Mouse (Mus musculus): ENCODE data around the gene Tulp4.

Gene Tulp4

DNA sequence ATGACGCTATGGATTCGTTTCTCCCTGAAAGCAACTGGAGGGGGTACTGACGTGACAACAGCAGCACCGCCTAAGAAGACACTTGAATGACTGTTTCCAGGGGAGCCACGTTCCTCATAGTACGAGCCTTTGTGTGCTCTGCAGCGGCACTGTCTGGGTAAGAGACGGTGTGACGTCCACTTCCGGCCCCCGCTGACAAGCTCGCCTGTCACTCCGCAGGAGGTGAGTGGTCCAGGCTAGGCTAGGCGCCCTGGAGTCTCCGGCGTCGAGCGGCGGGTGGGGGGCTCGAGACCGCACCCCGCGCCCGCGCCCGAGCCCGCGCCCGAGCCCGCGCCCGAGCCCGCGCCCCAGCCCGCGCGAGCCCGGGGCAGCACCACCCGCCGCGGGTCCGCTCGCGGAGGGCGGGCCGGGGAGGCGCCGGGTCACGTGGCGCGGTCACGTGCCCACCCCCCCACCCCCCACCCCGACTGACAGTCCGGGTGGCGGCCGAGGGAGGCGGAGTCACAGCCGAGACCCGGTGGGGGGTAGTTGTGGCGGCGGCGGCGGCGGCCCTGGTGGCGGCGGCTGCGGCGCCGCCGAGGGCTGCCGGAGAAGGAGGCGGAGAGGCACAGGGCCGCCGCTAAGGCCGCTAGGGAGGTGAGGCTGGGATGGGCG, at the start of gene Tulp4:
Gene Tulp4 (plus strand): TSS at position 77 of the 654 bp plus-strand sequence.
- DNase-seq (ENCODE audit: low read depth, low spot score), result peak; percentile 90

DNA sequence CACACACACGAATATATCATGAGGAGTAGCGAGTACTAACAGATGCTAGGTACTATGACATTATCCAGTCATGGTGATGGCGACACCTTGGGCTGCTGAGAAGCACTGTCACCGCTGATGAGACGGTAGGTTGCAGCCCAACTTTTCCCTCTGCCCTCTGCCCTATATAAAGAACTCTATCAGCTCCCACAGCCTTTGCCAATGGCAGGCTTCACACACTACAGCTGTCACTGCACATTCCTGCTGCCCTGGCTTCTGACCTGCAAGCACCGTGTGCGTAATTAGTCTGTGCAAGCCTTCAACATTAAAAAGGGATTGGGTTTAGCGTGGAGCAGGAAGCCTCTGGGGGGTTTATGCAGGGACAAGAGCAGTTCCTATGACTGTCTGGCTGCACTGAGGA, 43.4 kb upstream of the Tulp4 start:
- DNase-seq (ENCODE audit: low read depth, low spot score), result no peak

DNA sequence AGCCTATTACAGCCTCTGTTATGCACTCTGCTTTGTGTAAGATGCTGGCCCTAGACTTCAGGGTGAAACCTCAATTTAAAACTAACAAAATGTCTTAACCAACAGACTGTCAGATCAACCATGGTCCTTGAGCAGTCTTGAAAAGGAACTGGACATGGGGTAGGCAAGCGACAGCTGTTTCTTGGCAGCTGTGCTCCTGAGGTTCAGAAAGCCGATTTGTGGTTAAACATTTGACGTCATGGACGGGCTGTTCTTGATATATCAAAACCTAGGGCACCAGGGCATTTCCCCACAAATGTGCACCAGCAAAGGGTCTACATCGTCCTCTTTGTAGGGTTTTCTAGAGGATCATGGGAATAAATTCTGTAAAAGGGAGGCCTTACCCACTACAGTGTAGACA, 42.7 kb upstream of the Tulp4 start:
- DNase-seq (ENCODE audit: low read depth, low spot score), result no peak

DNA sequence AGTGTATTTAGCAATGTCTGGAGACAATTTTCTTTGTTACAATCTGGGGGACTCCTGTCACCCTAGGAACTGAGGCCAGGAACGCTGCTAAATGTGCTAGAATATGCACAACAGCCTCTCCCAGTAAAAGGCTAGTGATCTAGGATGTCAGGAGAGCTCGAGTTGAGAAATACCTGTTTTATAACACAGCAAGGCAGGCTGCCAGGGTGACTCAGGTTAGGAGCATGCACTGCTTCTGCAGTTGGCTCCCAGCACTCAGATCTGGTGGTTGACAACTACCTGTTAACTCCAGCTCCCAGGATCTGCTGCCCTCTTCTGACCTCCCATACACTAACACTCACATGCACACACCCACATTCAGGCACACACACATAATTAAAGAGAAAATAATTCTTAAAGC, 40.2 kb upstream of the Tulp4 start:
- DNase-seq (ENCODE audit: low read depth, low spot score), result no peak

DNA sequence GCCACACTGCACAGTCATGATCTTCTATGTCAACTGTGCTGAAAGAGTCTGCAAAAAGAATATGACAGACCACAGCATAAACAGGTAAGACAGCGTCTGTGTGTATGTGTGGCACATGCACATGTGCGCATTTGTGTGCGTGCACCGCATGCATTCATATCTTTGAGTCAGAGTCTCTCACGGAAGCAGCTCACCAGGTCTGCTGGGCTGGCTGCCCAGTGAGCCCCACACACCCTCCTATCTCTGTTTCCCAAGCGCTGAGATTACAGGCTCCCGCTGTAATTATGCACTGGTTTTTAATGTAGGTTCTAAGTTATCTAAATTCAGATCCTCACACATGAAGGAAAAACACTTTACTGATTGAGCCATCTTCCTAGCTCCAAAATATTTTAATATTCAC, 38.6 kb upstream of the Tulp4 start:
- DNase-seq (ENCODE audit: low read depth, low spot score), result no peak

DNA sequence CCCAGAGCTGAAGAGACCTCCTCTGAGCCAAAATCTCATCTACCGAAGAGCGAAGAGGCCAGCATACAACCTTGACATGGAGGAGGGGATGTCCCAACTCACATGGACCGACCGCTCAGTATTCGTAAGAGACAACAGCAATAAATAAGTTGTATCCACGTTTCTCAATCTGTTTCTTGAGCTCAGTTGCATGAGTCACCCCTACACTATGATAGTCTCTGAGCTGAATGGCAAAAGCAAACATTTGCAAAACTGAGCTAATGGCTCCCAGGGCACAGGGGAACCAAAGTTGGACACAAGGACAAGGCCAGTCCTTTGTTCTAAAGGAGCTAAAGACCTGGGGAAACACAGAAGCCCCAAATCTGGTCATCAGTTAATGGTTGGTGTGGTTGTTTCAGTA, 36.4 kb upstream of the Tulp4 start:
- no peak for DNase-seq (ENCODE audit: low read depth, low spot score)

DNA sequence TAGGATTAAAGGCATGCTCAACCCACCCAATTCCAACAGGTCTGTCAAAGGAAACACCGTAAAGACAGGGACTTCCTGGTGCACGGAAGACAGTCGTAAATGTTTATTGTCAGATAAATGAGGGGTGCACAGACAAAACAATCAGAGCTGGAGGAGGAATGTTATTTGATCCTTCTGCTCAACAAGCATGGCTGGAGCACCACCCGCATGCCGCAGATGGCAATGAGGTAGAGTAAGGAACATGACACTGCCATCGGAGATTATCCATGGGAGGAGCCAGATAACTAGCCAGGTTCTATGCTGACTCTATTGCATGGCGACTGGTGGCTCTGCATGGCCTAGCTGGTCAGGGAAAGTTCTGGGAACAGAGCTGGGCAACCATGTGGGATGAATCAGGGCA, 32.8 kb upstream of the Tulp4 start:
- peak; percentile 66 for DNase-seq (ENCODE audit: low read depth, low spot score)

DNA sequence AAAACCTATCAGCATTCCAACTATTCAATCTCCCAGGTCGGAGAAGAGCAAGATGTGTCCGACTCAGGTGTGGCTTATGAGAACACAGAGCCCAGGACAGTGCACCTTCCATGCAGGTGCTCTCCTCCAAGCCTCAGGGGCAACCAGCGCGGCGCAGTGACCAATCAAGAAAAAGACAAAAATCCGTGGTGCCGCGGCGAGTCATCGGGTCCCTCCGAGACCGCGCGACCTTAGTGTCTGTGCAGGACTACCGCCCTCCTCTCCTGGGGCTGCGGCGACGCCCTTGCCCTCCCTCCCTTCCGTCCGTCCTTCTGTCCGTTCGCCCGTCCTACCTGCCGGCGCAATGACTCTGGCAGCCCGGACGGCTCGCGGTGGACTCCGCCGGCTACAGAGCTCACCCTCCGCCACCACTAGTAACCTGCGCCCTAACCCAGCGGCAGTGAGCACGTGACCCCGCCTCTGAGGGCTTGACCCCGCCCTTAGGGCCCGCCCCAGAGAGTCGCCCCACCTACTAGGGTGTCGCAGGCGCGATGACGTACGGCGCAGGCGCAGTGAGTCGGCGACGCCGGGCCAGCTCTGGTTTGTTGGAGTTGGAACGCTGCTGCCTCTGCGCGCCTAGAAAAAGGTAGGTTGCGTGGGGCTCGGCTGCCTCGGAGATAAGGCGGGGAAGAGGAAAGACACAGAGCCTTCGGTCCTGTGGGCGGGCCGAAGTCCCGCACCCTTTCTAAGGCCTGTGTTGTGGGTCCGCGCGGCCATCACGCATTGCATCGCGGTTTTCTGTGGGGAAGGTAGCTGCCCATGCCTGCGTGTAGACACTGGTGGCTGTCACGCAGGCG, 26.7 kb upstream of the Tulp4 start, which contains the start of the genes Serac1 and Gtf2h5:
Gene Serac1 (minus strand): TSS at position 455 of the 836 bp plus-strand sequence.
Gene Gtf2h5 (plus strand): TSS at position 500 of the 836 bp plus-strand sequence.
- peak; percentile 97 for DNase-seq (ENCODE audit: low read depth, low spot score)

DNA sequence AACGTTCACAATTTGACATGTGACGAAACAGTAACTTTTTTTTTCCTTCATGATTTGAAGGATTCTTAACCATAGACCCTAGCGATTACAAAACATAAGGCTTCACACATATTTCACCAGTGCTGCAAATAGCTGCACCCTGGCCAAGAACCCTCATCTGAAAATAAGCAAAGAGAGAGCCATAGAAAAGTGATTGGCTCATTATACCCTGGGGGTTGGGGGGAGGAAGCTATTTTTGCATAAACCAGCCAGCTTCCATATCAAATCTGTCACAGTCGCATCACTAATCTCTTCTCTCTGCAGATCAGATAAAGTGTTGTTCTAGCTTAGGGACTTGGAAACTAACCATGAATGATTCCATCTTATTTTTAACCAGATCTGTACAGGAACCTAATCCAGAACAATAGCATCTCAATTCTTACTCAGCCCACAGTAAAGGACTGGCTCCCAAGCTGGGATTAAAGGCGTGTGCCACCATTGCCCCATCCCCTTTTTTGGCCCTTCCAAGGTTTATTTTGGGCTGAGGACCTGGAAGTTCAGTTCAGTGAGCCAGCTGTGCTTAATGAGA, 22.8 kb upstream of the Tulp4 start:
- DNase-seq (ENCODE audit: low read depth, low spot score), result no peak

DNA sequence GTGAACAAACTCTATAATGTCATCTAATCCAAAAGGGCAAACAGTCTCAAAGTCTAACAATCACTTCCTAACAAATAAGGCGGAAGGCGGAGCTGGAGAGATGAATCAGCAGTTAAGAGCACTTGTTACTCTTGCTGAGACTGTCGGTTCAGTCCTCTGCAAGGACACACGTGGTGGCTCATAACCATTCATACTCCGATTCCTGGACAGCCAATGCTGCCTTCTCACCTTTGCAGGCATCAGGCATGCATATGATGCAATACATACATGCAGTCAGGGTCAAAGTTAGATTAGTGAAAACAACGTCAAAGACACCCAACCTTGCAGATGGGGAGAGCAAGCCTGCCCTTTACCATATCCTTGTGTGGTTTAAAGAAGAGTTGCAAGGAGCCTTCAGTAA, 14.6 kb upstream of the Tulp4 start:
- no peak for DNase-seq (ENCODE audit: low read depth, low spot score)

DNA sequence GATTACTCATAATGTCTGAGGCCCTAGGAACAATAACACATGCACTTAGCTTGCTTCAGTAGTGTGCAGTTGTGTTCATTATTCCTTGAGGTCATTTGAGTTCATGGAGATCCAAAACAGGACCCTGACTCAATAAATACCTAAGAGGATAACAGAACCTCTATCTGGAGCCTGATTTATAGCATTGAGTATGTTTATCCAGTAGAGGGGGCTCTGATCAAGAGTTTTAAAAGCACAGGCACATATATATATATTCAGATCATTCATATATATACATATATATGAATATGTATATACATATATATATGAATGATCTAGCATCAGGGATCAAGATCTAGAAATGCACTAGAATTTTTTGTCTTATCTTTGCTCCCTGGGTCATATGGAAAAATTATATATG, 10.7 kb upstream of the Tulp4 start:
- DNase-seq (ENCODE audit: low read depth, low spot score), result no peak

DNA sequence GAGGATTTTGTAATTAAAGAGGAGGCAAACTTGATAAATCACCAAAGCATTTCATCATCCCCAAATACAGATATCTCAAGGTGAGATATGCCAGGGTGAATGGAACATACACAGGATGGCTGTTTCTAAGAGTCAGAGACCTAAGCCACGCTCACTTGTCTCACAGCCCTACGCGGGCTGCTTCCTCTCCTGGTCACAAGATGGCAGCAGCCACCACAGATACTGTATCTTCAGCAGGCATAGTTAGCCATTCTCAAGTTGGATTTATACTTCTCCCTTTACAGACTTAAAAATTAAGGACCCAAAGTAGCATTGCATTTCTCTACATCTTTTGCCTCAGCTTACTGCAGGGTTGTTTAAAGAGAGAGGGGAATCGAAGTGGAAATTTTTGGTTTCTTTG, 8.4 kb upstream of the Tulp4 start:
- peak; percentile 56 for DNase-seq (ENCODE audit: low read depth, low spot score)

DNA sequence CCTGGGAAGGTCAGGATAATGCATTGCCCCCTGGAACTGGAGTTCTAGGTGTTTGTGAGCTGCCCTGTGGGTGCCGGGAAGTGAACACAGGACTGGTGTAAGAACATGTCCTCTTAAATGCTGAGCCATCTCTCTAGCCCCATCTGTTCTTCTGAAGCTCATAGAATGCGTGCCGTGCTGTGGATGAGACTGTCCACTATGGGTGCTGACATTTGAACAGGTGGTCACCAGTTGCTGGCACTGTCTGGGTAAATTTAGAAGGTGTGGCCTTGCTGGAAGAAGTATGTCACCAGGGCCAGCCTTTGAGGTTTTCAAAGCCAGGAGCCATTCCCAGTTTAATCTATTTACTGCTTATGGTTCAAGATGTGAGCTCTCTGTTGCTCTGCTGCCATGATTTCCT, 4.0 kb upstream of the Tulp4 start:
- no peak for DNase-seq (ENCODE audit: low read depth, low spot score)

DNA sequence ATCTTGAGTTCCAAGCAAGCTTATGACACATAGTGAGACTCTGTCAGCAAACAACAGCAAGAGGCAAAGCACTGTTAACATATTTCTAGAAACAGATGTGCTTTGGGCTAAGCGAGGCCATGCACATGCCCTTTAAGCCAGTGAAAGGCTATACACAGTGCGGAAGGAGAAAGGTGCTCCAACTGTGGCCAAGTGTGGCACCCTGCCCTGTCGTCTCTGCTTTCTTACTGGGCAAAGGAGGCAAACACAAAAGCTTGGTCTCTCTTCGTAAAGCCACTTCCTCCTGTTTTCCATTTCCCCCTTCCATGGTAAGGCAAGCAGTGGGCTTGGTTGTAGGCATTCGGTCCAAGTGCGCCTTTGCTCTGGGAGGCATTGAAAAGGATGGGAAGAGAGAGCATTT, 2.7 kb upstream of the Tulp4 start:
- DNase-seq (ENCODE audit: low read depth, low spot score), result no peak

DNA sequence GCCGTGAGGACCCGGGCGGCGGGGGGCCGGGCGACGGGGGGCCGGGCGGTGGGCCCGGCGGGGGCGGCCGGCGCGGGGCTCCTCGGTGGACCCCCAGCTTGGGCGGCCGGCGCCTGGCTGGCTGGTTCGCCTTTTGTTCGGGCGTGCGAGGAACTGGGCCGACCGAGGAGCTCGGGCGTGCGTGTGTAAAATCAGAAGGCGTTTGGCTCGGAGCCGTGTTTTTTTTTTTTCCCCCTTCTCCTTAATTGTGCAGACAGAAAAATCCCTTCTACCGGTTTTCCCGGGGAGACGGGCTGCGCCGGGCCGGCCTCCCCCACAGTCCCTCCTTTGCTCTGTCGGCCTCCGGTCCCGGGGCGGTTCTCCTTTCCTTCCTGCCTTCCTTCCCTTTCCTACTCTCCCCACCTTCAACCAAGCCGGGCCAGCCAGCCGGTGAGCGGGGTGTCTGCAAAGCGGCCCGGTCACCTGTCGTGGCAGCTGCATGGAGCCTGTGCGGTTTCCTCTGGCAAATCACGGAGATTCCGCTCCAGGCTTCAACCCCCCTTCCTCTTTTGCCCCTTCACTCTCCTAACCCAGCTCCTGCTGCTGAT, 871 bp downstream of the Tulp4 start:
- DNase-seq (ENCODE audit: low read depth, low spot score), result peak; percentile 36

DNA sequence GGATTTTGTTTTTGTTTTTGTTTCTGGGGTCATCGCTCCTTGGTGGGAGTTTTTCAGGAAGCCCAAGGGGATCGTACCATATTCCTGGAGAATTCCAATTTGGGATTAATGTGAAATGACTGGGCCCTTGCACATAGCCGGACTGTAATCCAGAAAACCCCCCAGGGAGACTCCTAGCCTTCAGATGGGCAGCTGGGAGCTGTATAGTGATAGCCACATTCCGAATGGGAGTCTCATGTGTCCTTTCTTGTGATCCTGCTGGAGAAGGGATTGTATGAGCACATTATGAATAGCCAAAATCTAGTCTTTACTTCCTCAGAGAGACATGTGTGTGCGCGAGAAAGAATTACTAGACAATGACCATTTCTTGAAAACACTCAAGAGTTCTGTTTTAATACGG, 1.9 kb downstream of the Tulp4 start:
- no peak for DNase-seq (ENCODE audit: low read depth, low spot score)

DNA sequence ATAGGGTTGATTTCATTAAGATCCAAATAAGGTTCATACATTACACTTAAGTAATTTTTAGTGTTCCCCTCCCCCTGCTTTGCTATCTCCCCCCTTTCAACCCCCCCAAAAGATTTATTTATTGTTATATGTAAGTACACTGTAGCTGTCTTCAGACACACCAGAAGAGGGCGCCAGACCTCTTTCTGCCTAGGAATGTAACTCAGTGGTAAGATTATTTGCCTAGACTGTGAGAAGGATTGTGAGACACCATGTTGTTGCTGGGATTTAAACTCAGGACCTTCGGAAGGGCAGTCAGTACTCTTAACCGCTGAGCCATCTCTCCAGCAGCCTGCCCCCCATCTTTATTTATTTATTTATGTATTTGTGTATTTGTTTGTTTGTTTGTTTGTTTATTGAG, 4.7 kb downstream of the Tulp4 start:
- no peak for DNase-seq (ENCODE audit: low read depth, low spot score)

DNA sequence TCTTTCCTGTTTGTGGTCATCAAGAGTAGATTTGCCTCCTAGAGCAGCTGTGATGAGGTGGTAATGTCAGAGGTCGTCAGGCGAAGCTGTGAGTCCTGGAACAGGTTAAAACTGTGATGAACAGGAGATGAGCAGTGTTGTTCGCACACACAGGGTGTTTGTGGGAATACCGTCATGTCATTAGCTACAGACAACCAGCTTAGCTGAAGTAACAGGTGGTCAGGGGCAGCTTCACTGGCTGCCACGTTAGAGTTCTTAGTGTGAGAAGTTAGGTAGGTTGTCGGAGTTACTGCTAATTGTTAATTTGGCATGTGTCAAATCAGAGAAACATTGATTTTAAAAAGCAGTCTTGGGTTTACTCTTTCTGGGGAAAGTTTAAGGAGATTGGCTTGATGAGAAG, 7.4 kb downstream of the Tulp4 start:
- DNase-seq (ENCODE audit: low read depth, low spot score), result no peak

DNA sequence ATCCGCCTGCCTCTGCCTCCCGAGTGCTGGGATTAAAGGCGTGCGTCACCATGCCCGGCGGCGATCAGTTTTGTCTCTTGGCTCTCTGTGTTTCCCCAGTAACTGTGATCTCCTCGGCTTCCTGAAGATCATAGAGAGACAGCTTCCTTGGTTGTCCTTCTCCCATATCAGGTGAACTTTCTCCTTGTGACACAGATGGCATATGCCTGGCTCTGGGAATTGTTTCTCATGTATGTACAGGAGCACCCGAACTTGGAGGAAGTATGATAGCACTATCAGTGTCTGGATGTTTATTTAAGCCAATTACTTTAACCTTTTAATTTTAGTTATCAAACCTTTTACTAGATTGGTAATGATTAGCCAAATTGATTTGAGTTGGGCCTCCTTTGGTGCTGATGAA, 8.8 kb downstream of the Tulp4 start:
- no peak for DNase-seq (ENCODE audit: low read depth, low spot score)

DNA sequence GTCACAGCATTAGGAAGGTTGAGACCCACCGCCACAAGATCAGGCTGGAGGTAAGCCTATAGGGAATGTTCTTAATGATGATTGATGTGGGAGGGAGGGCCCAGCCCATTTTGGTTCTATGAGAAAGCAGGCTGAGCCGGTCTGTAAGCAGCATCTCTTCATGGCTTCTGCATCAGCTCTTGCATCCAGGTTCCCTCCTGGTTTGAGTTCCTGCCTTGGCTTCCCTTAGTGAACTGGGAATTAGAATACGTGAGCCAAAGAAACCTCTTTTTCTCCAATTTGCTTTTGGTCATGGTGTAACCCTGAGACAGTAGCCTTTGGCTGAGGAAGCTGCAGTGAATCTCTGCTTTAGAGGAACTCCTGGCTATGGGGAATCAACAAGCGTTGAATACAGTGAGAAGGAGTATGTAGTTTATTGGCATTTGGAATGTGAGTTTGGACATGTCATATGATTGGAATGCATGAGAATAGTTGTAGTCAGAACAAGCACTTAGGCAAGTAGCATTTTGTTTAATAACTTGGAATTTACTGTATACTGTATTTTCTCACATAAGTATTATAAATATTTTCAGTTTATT, 11.0 kb downstream of the Tulp4 start:
- DNase-seq (ENCODE audit: low read depth, low spot score), result no peak

DNA sequence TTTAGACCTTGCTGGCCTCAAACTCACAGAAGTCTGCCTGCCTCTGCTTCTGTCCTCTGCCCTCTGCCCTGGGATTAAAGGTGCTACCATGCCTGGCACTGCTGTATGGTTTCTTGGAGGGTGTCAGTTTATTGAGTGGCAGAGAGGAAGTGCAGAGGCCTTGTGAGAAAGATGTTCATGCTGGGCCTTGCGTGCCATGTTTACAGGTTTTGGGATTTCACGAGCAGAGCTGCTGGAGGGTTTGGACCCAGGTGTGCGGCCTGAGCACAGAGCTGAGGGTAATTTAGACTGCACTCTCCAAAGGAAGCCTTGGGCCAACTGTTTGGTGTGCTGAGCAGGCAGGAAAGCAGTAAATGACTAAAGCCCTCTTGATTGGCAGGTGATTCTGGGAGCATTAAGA, 11.7 kb downstream of the Tulp4 start:
- DNase-seq (ENCODE audit: low read depth, low spot score), result no peak

DNA sequence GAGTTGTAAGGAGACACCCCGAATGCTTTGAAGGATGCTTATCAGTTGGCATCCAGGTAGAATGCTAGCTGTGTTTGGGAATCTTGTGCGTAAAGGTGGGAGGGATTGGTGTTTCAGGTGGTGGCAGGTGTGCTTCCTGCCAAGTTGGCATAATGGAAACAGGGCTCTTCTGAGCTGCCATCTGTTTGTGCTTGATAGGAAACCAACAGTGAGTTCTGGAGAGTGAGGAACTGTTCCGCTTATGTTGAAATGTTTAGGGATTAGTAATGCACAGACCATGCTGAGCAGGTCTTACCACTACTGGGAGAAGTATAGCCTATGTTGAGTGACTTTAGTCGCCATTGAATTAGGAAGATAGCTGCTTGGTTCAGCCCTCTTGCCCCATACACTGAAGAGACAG, 12.6 kb downstream of the Tulp4 start:
- no peak for DNase-seq (ENCODE audit: low read depth, low spot score)
